Mouse (Mus musculus) ES-Bruce4 (cell line): ENCODE results near the gene Gna12. TPM values are rescaled to one million over a fixed set of nuclear protein-coding genes. Genes with fewer than 3 reads are reported as not detected.
A peak's percentile ranks its signal among the peaks of the same experiment; 100 is the strongest.

Experiments
- H3K27ac ChIP-seq: 2 replicates; pipeline ENCODE4 v1.5.1; 2012; ENCODE audit warnings: low read length, inconsistent platforms; ENCODE audit not compliant: insufficient read depth
- H3K27me3 ChIP-seq: 2 replicates; pipeline ENCODE4 v1.6.1; 2012; ENCODE audit warnings: mild to moderate bottlenecking, low read length, inconsistent platforms; ENCODE audit not compliant: control insufficient read depth, poor library complexity, insufficient read depth, severe bottlenecking
- H3K36me3 ChIP-seq: 2 replicates; pipeline ENCODE4 v1.6.1; 2012; ENCODE audit warnings: inconsistent platforms, mild to moderate bottlenecking, low read length, moderate library complexity; ENCODE audit not compliant: control insufficient read depth, poor library complexity, insufficient read depth, severe bottlenecking
- H3K4me1 ChIP-seq: one replicate; pipeline ENCODE4 v1.8.1; 2011; ENCODE audit warnings: low read length; ENCODE audit not compliant: control insufficient read depth, insufficient read depth
- H3K4me3 ChIP-seq: 2 replicates; pipeline ENCODE4 v1.5.1; 2011; ENCODE audit warnings: low read depth, mild to moderate bottlenecking, low read length
- H3K9ac ChIP-seq: 2 replicates; pipeline ENCODE4 v1.6.1; 2012; ENCODE audit warnings: low read depth, mild to moderate bottlenecking, inconsistent platforms; ENCODE audit not compliant: poor library complexity, severe bottlenecking
- H3K9me3 ChIP-seq: replicated peaks from 2 replicates; pipeline ENCODE4 v1.6.1; 2012; ENCODE audit warnings: mild to moderate bottlenecking, low read length, inconsistent platforms; ENCODE audit not compliant: control insufficient read depth, poor library complexity, insufficient read depth, severe bottlenecking
- CTCF ChIP-seq: IDR thresholded peaks from one replicate; pipeline ENCODE4 v1.8.1; 2011; ENCODE audit warnings: low read depth, low read length
- EP300 ChIP-seq: IDR thresholded peaks from 2 replicates; pipeline ENCODE4 v1.6.1; 2011; ENCODE audit warnings: low read depth, low read length; ENCODE audit not compliant: insufficient read depth
- POLR2A ChIP-seq: IDR thresholded peaks from one replicate; pipeline ENCODE4 v1.8.1; 2011; ENCODE audit warnings: low read length; ENCODE audit not compliant: insufficient read depth
- polyA plus RNA-seq: library from polyadenylated mRNA; stranded (reverse); fragments of >200 nt; gene quantifications from 2 replicates; pipeline ENCODE4 v1.2.4, GENCODE M21; 2011; ENCODE audit warnings: low read depth; ENCODE audit not compliant: missing spikeins, insufficient read depth, insufficient read length

Gene Gna12
- polyA plus RNA-seq, 1 experiment, result 29.9 TPM

DNA sequence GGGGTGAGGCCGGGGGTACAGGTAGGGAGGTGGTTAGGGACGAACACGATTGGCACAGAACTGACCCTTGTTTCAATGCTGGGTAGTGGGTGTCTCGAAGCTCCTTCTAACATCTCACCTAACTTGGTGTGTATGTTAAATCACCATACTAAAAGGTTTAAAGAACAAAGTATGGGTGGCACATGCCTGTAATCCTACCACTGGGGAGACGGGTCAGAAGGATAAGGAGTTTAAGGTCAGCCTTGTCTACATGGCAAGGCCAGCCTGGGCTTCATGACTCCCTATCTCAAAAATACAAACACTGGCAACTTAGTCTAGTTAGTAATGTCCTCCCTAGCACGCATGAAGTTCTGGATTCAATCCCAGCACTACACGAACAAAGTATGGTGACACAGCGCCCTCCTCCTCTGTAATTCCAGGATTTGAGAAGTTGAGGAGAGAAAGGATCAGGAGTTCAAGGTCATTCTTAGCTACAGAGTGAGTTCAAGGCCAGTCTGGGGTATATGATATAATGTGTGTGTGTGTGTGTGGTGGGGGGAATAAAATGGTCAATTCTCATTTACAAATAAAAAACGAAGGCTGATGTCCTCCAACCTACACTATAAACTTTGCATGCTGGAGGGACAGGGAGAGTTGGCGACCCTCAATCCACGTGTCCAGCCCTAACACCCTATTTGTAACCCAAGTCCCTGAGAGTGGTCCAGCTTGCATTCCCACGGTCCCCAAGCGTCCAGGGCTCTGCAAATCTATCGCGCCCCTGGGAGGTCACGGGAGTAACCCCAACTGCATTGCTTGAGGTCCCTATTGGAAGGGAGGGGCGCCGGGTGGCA, 935 bp downstream of the Gna12 start:
- no peak overlapping the region for H3K27ac ChIP-seq
- H3K27me3 ChIP-seq, result no peaks in the 10 kb centered on the region
- peak overlapping the region; percentile 66 for H3K9ac ChIP-seq
- 0 out of 2 replicates have a peak, but pooled peaks cover 3% of the 10 kb centered on the region for H3K36me3 ChIP-seq
- H3K4me1 ChIP-seq, result peaks cover 2% of the 10 kb centered on the region
- peak overlapping the region; percentile 78 for H3K4me3 ChIP-seq
- no peaks in the 10 kb centered on the region for H3K9me3 ChIP-seq
- TF ChIP-seq CTCF (no peak), EP300 (no peak), POLR2A (no peak)

DNA sequence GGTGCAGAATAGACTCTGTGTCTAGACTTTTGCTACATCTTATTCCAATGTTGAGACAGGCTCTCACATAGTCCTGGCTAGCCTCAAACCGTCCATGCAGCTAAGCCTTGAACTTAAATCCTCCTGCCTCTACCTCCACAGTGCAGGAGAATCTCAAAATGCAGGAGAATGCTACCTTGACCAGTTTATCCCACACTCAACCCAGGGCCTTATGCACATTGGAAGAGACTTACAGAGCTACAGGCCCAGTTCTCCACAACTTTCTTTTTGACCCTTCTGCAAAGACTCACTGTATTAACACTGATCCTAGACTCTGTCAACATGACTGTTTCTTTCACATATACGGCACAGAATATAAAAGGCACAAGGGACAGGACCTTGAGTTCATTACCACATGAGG, 1.9 kb downstream of the Gna12 start:
- Histone ChIP-seq H3K9ac (no peak overlapping the region), H3K36me3 (0 out of 2 replicates have a peak, but pooled peaks cover 3% of the 10 kb centered on the region), H3K4me3 (no peak overlapping the region), H3K4me1 (peaks cover 2% of the 10 kb centered on the region), H3K27me3 (no peaks in the 10 kb centered on the region), H3K27ac (no peak overlapping the region), H3K9me3 (no peaks in the 10 kb centered on the region)
- no peak for TF ChIP-seq POLR2A
- TF ChIP-seq CTCF, result no peak
- TF ChIP-seq EP300, result no peak

DNA sequence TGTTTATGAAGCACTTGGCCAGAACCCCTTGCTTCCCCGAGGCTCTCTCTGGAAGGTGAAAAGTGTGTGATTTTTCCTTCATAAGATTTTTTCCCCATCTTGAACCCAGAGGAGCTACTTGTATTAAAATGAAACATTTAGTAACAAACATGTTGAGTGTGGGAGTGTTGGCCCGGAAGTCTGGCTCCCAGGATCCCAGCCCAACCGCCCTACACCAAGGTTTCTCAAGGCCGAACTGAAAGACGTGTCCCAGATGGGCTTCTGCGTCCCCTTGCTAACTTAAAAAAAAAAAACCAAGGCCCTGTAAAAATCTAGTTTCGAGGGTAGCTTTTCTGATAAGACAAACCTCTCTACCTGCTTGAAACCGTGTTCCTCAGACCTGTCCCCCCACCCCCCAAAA, 2.3 kb downstream of the Gna12 start:
- Histone ChIP-seq H3K9ac (no peak overlapping the region), H3K4me1 (peaks cover 2% of the 10 kb centered on the region), H3K9me3 (no peaks in the 10 kb centered on the region), H3K36me3 (0 out of 2 replicates have a peak, but pooled peaks cover 3% of the 10 kb centered on the region), H3K27ac (no peak overlapping the region), H3K4me3 (no peak overlapping the region), H3K27me3 (no peaks in the 10 kb centered on the region)
- TF ChIP-seq POLR2A (no peak), CTCF (no peak), EP300 (no peak)

DNA sequence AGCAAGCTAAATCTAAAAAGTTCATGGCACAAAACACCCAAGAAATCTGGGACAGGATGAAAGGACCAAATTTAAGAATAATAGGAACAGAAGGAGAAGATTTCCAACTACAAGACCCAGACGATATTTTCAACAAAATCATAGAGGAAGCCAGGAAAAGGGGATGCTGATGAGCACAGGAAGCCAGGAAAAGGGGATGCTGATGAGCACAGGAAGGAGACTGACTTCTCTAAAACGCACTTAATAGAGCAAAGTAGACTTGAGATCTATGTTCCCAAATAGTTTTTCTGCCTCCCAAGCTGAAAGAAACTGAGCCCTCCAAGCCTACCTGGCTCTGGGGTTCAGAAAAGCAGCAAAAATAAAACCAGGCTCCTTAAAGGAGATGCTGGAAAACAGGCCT, 2.8 kb downstream of the Gna12 start:
- Histone ChIP-seq H3K4me3 (no peak overlapping the region), H3K9ac (no peak overlapping the region)

DNA sequence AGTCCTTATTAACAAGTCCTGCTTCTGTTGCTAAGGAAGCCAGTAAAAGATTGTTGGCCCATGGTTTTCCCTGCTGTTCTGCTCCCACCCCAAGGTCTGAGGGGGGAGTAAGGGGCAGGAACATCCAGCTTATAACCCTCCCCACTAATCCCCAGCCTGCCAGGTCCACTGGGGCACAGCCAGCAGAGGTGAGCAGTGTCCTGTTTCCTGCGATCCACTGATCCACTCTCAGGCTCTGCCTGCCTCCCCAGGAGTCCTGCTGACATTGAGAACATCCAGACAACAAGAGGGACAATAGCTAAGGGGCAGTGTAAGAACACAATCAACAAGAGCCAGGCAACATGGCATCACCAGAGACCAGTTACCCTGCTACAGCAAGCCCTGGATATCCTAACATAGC, 3.4 kb downstream of the Gna12 start:
- no peak overlapping the region for H3K9ac ChIP-seq
- H3K4me1 ChIP-seq, result peaks cover 2% of the 10 kb centered on the region
- H3K4me3 ChIP-seq, result no peak overlapping the region
- TF ChIP-seq POLR2A, result no peak
- TF ChIP-seq CTCF, result no peak
- no peak for TF ChIP-seq EP300
- H3K27me3 ChIP-seq, result no peaks in the 10 kb centered on the region
- H3K27ac ChIP-seq, result no peak overlapping the region
- H3K36me3 ChIP-seq, result 0 out of 2 replicates have a peak, but pooled peaks cover 3% of the 10 kb centered on the region
- H3K9me3 ChIP-seq, result no peaks in the 10 kb centered on the region

More for the DNA sequence above, 2.8 kb downstream of the Gna12 start:
- no peaks in the 10 kb centered on the region for H3K27me3 ChIP-seq
- peaks cover 2% of the 10 kb centered on the region for H3K4me1 ChIP-seq
- H3K36me3 ChIP-seq, result 0 out of 2 replicates have a peak, but pooled peaks cover 3% of the 10 kb centered on the region
- TF ChIP-seq CTCF (no peak), POLR2A (no peak), EP300 (no peak)
- H3K27ac ChIP-seq, result no peak overlapping the region
- no peaks in the 10 kb centered on the region for H3K9me3 ChIP-seq

DNA sequence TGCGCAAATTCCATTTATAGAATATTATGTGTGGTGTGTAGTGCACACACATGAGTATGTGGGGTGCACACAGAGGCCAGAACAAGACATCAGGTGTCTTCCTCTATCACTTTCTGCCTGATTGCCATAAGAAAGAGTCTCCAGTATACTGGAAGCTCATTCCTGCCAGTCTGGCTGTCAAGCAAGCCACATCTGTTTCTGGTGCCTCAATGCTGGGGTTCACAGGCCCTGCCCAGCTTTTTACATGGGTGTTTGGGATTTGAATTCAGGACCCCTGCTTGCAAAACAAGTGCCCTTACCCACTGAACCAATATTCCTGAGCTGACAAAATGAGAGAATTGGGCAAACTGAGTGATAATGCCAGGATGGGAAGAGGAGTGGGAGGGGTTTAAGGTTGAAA, 4.1 kb downstream of the Gna12 start:
- Histone ChIP-seq H3K27me3 (no peaks in the 10 kb centered on the region), H3K4me1 (peaks cover under 1% of the 10 kb centered on the region), H3K4me3 (no peak overlapping the region), H3K9ac (no peak overlapping the region), H3K36me3 (0 out of 2 replicates have a peak, but pooled peaks cover 3% of the 10 kb centered on the region), H3K9me3 (no peaks in the 10 kb centered on the region), H3K27ac (no peak overlapping the region)
- TF ChIP-seq POLR2A (no peak), EP300 (no peak), CTCF (no peak)
